Mouse (Mus musculus) forebrain, embryonic 14.5 days (tissue): Measurements from ENCODE around the gene Rpl23a. TPM values are rescaled to one million over a fixed set of nuclear protein-coding genes. Genes with fewer than 3 reads are reported as not detected.

Experiments used
- ATAC-seq: fragments of 200-750 bp; cut with Nextera tagmentation; 2 replicates; pipeline ENCODE4 v1.8.0; 2017; ENCODE audit warnings: mild to moderate bottlenecking, moderate library complexity
- DNase-seq: peaks from one replicate; pipeline ENCODE4 v3.0.0-alpha.2; 2015; ENCODE audit warnings: low spot score
- H3K27ac ChIP-seq: fragments of 300-500 bp; sonication (generic); 2 replicates; pipeline ENCODE4 v1.5.1; 2014; ENCODE audit warnings: low read depth, mild to moderate bottlenecking, control low read depth, low read length, moderate library complexity
- H3K27me3 ChIP-seq: fragments of 300-500 bp; sonication (generic); replicated peaks from 2 replicates; pipeline ENCODE4 v1.6.1; 2014; ENCODE audit warnings: low read length, control low read depth, mixed read lengths; ENCODE audit not compliant: control insufficient read depth, insufficient read depth
- H3K36me3 ChIP-seq: fragments of 300-500 bp; sonication (generic); 2 replicates; pipeline ENCODE4 v1.6.1; 2014; ENCODE audit warnings: low read length, control low read depth; ENCODE audit not compliant: control insufficient read depth, insufficient read depth
- H3K4me1 ChIP-seq: fragments of 300-500 bp; sonication (generic); 2 replicates; pipeline ENCODE4 v1.6.1; 2014; ENCODE audit warnings: antibody characterized with exemption, low read length, control low read depth; ENCODE audit not compliant: control insufficient read depth, insufficient read depth
- H3K4me2 ChIP-seq: fragments of 300-500 bp; sonication (generic); 2 replicates; pipeline ENCODE4 v1.6.1; 2014; ENCODE audit warnings: mild to moderate bottlenecking, control low read depth, low read length
- H3K4me3 ChIP-seq: fragments of 300-500 bp; sonication (generic); 2 replicates; pipeline ENCODE4 v1.5.1; 2014; ENCODE audit warnings: low read depth, low read length, control low read depth
- H3K9ac ChIP-seq: fragments of 300-500 bp; sonication (generic); 2 replicates; pipeline ENCODE4 v1.6.1; 2014; ENCODE audit warnings: mild to moderate bottlenecking, low read length, control low read depth, moderate library complexity
- H3K9me3 ChIP-seq: fragments of 300-500 bp; sonication (generic); replicated peaks from 2 replicates; pipeline ENCODE4 v1.6.1; 2016; ENCODE audit warnings: low read length, control low read depth, mixed read lengths; ENCODE audit not compliant: control insufficient read depth
- WGBS: fragments of 180-500 bp; shearing (Covaris S2); extraction: QIAGEN DNeasy Blood & Tissue Kit; methylation state at CpG from one replicate; pipeline ENCODE4 v1.1.7; 2014; 5-methylcytosine and 5-hydroxymethylcytosine counted together
- polyA plus RNA-seq: library from polyadenylated mRNA; unstranded; fragments of >200 nt; fragmentation: Nextera tagmentation; extraction: Ambion mirVana; gene quantifications from 2 replicates; pipeline ENCODE4 v1.2.1, GENCODE M21; 2014

Rpl23a gene
- polyA plus RNA-seq, 1 experiment from 2014 or later, result 1,206 TPM

- Histone ChIP-seq H3K36me3 (peaks cover 89% of the 10 kb centered on the region), H3K27ac (no peak overlapping the region)
Observed at GRCm38 (mm10) chr11:78207190-78207589, 23.8 kb upstream of the Rpl23a start.

DNA sequence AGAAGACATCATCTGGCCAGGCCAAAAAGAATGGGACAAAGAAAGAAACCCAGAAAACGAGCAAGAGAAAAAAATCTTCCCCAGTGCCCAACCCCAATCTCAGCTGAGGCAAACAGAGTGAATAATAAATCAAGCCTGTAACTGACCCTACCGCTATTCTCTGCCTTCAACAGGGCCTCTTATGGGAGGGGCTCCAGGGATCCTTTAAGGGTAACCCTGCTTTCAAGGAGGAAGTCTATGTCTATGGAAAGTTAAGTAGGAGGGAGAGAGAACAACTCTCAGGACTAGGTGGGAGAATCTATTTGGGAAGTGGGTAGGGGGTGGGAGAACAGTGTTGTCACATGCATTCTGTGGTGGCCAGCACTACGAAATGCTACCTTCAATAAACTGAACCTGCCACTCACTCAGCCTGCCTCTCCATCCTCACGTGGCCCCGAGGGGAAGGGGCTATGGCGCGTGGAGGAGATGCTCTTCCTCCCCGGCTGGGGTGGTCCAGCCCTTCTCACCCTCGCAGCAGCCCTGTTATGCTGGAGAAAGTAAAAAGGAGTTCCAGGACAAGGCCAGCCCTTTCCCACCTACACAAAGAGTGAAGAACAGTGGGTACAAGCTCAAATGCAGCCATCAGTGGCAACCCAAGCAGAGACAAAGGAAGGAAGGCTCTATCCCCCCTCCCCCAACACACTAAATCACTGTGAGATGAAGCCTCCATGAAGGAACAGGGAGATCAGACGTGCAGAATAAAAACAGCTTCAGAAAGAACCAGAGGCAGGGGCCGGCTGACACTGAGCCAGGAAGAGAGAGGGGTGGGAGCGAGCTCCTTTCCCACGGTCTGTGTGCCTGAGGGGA is 22.2 kb upstream of the Rpl23a start:
- Histone ChIP-seq H3K4me3 (no peak overlapping the region), H3K27ac (peak overlapping the region; percentile 48; the same call in 1 of the 2 replicates), H3K27me3 (no peaks in the 10 kb centered on the region), H3K4me2 (no peak overlapping the region), H3K9me3 (no peaks in the 10 kb centered on the region), H3K4me1 (no peaks in the 10 kb centered on the region), H3K36me3 (peaks cover 73% of the 10 kb centered on the region), H3K9ac (no peak overlapping the region)
- ATAC-seq (no peak), DNase-seq (no peak)
- WGBS, result 62% methylated on average over 13 of the region's 13 CpGs

More at GRCm38 (mm10) chr11:78207190-78207589, 23.8 kb upstream of the Rpl23a start:
- H3K9ac ChIP-seq, result no peak overlapping the region
- H3K4me1 ChIP-seq, result no peaks in the 10 kb centered on the region
- 91% methylated on average over 7 of the region's 7 CpGs for WGBS
- ATAC-seq (no peak), DNase-seq (no peak)
- H3K4me2 ChIP-seq, result no peak overlapping the region
- no peaks in the 10 kb centered on the region for H3K27me3 ChIP-seq
- H3K4me3 ChIP-seq, result no peak overlapping the region
- no peaks in the 10 kb centered on the region for H3K9me3 ChIP-seq

DNA sequence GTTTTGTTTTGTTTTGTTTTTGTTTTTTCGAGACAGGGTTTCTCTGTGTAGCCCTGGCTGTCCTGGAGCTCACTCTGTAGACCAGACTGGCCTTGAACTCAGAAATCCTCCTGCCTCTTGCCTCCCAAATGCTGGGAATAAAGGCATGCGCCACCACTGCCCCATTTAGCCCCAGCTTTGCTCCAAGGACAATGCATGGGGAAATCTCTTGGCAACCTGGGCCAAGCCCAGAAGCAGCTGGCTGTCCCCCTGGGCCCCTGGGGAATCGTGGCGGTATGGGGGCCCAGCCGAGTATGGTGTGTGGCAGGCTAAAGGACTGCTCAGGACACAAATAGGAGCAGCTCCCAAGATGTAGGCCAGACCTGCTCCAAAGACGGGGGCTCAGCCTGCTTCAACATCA is 20.9 kb upstream of the Rpl23a start:
- Histone ChIP-seq H3K9me3 (no peaks in the 10 kb centered on the region), H3K27ac (no peak overlapping the region), H3K4me2 (no peak overlapping the region), H3K4me3 (no peak overlapping the region), H3K9ac (no peak overlapping the region), H3K4me1 (no peaks in the 10 kb centered on the region), H3K27me3 (no peaks in the 10 kb centered on the region), H3K36me3 (peaks cover 60% of the 10 kb centered on the region)
- 79% methylated on average over 6 of the region's 6 CpGs for WGBS
- DNase-seq, result no peak
- no peak for ATAC-seq

DNA sequence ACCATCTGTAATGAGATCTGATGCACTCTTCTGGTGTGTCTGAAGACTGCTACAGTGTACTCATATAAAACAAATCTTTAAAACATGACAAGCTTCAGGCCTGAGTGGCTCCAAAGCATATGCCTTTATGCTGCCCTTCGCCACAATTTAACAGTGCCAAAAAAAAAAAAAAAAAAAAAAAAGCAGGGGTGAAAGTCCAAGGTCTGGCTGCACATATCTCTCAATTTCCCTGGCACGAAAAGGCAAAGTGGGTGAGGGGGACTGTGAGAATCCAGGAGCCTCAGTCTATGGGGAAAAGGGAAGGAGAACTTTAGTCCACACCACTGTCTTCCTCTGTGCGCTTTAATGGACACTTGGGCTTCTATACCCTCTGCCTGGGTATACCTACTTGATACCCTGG is 19.0 kb upstream of the Rpl23a start:
- Histone ChIP-seq H3K36me3 (peaks cover 40% of the 10 kb centered on the region), H3K9ac (no peak overlapping the region), H3K4me3 (no peak overlapping the region), H3K4me1 (no peaks in the 10 kb centered on the region), H3K9me3 (no peaks in the 10 kb centered on the region), H3K4me2 (no peak overlapping the region), H3K27me3 (no peaks in the 10 kb centered on the region), H3K27ac (no peak overlapping the region)
- DNase-seq, result no peak
- WGBS, result 97% methylated on average over 3 of the region's 3 CpGs
- no peak for ATAC-seq

GRCm38 (mm10) chr11:78195101-78195863 is 11.9 kb upstream of the Rpl23a start:
- ATAC-seq (no peak), DNase-seq (no peak)
- Histone ChIP-seq H3K27me3 (no peaks in the 10 kb centered on the region), H3K27ac (no peak overlapping the region), H3K4me1 (peaks cover 3% of the 10 kb centered on the region), H3K36me3 (peaks cover 29% of the 10 kb centered on the region), H3K4me3 (peak overlapping the region; percentile 28), H3K9ac (no peak overlapping the region), H3K9me3 (no peaks in the 10 kb centered on the region), H3K4me2 (peak overlapping the region; percentile 47)
- 62% methylated on average over 23 of the region's 23 CpGs for WGBS

DNA sequence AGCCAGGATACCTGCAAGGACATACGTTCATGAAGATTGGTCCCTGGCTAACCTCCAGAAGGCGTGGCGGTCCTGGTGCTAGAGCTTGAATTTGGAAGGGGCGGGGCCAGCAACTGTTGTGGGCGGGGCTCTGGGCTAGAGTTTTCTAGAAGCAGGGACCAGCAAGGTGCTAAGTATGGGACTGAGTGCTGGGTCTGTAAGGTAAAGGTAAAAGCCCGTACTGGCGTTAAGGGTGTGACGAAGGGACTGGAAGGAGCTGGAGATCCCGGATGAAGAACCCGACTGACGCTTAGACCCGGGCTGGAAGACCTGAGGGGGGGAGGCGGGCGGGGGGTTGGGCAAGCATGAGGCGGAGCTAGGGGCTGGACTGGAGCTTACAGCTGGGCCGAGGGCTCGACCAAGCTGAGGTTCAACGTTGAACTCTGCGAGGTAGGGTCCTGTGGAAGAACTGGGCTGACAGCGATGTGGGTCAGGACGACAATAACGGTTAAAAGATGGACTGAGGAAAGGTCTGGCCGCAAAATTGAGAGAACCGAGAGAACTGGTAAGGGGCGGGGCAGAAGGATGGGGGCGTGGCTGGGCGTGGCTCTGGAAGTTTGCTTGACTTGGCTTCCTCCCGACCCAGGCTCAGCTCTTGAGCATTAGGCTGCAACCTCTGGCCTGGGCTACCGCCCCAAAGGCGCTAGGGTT is 11.2 kb upstream of the Rpl23a start:
- peaks cover 30% of the 10 kb centered on the region for H3K36me3 ChIP-seq
- no peaks in the 10 kb centered on the region for H3K27me3 ChIP-seq
- 0 out of 2 replicates have a peak, but pooled peaks have one; percentile 35 for ATAC-seq
- H3K4me3 ChIP-seq, result peak overlapping the region; percentile 28
- no peak overlapping the region for H3K27ac ChIP-seq
- DNase-seq, result peak; percentile 36
- 5% methylated on average over 30 of the region's 30 CpGs for WGBS
- H3K4me1 ChIP-seq, result peaks cover 7% of the 10 kb centered on the region
- H3K9me3 ChIP-seq, result no peaks in the 10 kb centered on the region
- peak overlapping the region; percentile 35; the same call in 1 of the 2 replicates for H3K9ac ChIP-seq
- H3K4me2 ChIP-seq, result peak overlapping the region; percentile 47

DNA sequence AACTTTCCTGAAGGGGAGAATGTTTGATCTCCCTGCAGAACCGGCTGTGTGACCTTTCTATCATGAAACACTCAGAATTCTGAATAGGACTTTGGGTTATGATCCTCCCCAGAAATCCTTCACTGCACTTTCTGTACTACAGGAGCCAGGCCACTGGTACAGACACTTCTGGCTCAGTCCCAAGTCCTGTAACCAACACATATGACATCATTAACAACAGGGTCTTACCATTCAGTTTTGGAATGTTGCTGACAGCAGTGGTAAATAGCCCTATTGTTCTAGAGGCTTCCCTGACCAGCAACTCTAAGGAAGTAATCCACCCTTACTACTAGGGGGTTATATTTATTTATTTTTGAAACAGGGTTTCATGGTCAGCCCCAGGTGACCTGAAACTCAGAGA is 9.7 kb upstream of the Rpl23a start, which contains the start of gene Proca1:
Gene Proca1 (plus strand): TSS at position 280 of the 400 bp plus-strand sequence.
- Histone ChIP-seq H3K4me3 (no peak within 1 kb of the TSS), H3K36me3 (peaks cover 30% of the 10 kb centered on the region), H3K27ac (no peak within 1 kb of the TSS), H3K4me1 (peaks cover 9% of the 10 kb centered on the region), H3K27me3 (no peaks in the 10 kb centered on the region), H3K9ac (no peak within 1 kb of the TSS), H3K9me3 (no peaks in the 10 kb centered on the region), H3K4me2 (no peak within 1 kb of the TSS; the same call in 1 of the 2 replicates)
- no peak for ATAC-seq
- no peak for DNase-seq
- WGBS, result 88% methylated on average over 1 of the region's 1 CpGs

- Histone ChIP-seq H3K9me3 (no peaks in the 10 kb centered on the region), H3K27ac (peak overlapping the region; percentile 95), H3K36me3 (peaks cover 30% of the 10 kb centered on the region), H3K27me3 (no peaks in the 10 kb centered on the region), H3K4me3 (peak overlapping the region; percentile 70), H3K4me1 (peaks cover 9% of the 10 kb centered on the region), H3K4me2 (peak overlapping the region; percentile 65), H3K9ac (0 out of 2 replicates have a peak overlapping the region, but pooled peaks have one; percentile 93)
- 67% methylated on average over 6 of the region's 6 CpGs for WGBS
- DNase-seq (no peak), ATAC-seq (no peak)
Observed at GRCm38 (mm10) chr11:78190041-78190440, 6.7 kb upstream of the Rpl23a start.
